Mouse (Mus musculus): ENCODE measurements around the gene Itgal. TPM values are rescaled to one million over a fixed set of nuclear protein-coding genes. Genes with fewer than 3 reads are reported as not detected.

The Itgal gene
- polyA plus RNA-seq, 1 experiment from 2014 or later, result 4.1 TPM

- Histone ChIP-seq H3K4me2 (0 out of 2 replicates have a peak overlapping the region, but pooled peaks have one; percentile 10), H3K27me3 (no peaks in the 10 kb centered on the region), H3K27ac (peak overlapping the region; percentile 34; the same call in 1 of the 2 replicates), H3K4me3 (replicated peaks) (no peak overlapping the region), H3K4me1 (replicated peaks) (peaks cover 56% of the 10 kb centered on the region), H3K36me3 (0 out of 2 replicates have a peak, but pooled peaks cover 4% of the 10 kb centered on the region), H3K9ac (peak overlapping the region; percentile 14; the same call in 1 of the 2 replicates), H3K9me3 (replicated peaks) (no peaks in the 10 kb centered on the region)
- ATAC-seq (ENCODE audit: low read depth), result no peak
- 42% methylated on average over 10 of the region's 10 CpGs for WGBS (ENCODE audit: insufficient replicate concordance)
- DNase-seq, result no peak
These were observed 33.7 kb upstream of the Itgal start for GRCm38 (mm10) chr7:127262218-127262961.

GRCm38 (mm10) chr7:127263526-127263925 is 32.5 kb upstream of the Itgal start:
- Histone ChIP-seq H3K36me3 (0 out of 2 replicates have a peak, but pooled peaks cover 5% of the 10 kb centered on the region), H3K27me3 (no peaks in the 10 kb centered on the region), H3K9me3 (replicated peaks) (no peaks in the 10 kb centered on the region), H3K4me2 (no peak overlapping the region), H3K4me1 (replicated peaks) (peaks cover 44% of the 10 kb centered on the region), H3K27ac (no peak overlapping the region), H3K4me3 (replicated peaks) (no peak overlapping the region), H3K9ac (no peak overlapping the region)
- no peak for ATAC-seq (ENCODE audit: low read depth)
- WGBS (ENCODE audit: insufficient replicate concordance), result 89% methylated on average over 3 of the region's 3 CpGs
- DNase-seq, result no peak

- DNase-seq (no peak), ATAC-seq (ENCODE audit: low read depth) (no peak)
- H3K4me1 ChIP-seq (replicated peaks), result peaks cover 45% of the 10 kb centered on the region
- no peak overlapping the region for H3K27ac ChIP-seq
- no peak overlapping the region for H3K9ac ChIP-seq
- WGBS (ENCODE audit: insufficient replicate concordance), result 59% methylated on average over 2 of the region's 2 CpGs
- no peaks in the 10 kb centered on the region for H3K27me3 ChIP-seq
- 0 out of 2 replicates have a peak overlapping the region, but pooled peaks have one; percentile 85 for H3K4me2 ChIP-seq
- peaks cover 42% of the 10 kb centered on the region for H3K36me3 ChIP-seq
- no peaks in the 10 kb centered on the region for H3K9me3 ChIP-seq (replicated peaks)
- H3K4me3 ChIP-seq (replicated peaks), result no peak overlapping the region
These were observed 25.8 kb upstream of the Itgal start for GRCm38 (mm10) chr7:127270256-127270655.

- H3K4me1 ChIP-seq (replicated peaks), result peaks cover 47% of the 10 kb centered on the region
- no peaks in the 10 kb centered on the region for H3K27me3 ChIP-seq
- H3K9me3 ChIP-seq (replicated peaks), result no peaks in the 10 kb centered on the region
- DNase-seq (no peak), ATAC-seq (ENCODE audit: low read depth) (no peak)
- H3K27ac ChIP-seq, result no peak overlapping the region
- H3K4me3 ChIP-seq (replicated peaks), result 0 out of 2 replicates have a peak overlapping the region, but pooled peaks have one; percentile 90
- peaks cover 42% of the 10 kb centered on the region for H3K36me3 ChIP-seq
- H3K9ac ChIP-seq, result no peak overlapping the region
- 68% methylated on average over 5 of the region's 5 CpGs for WGBS (ENCODE audit: insufficient replicate concordance)
- peak overlapping the region; percentile 85 for H3K4me2 ChIP-seq
These were observed 25.4 kb upstream of the Itgal start for GRCm38 (mm10) chr7:127270666-127271065.

- WGBS (ENCODE audit: insufficient replicate concordance), result 79% methylated on average over 4 of the region's 4 CpGs
- Histone ChIP-seq H3K4me2 (peak overlapping the region; percentile 85), H3K9me3 (replicated peaks) (no peaks in the 10 kb centered on the region), H3K4me3 (replicated peaks) (peak overlapping the region; percentile 90), H3K27me3 (no peaks in the 10 kb centered on the region), H3K27ac (peak overlapping the region; percentile 44), H3K4me1 (replicated peaks) (peaks cover 47% of the 10 kb centered on the region), H3K9ac (peak overlapping the region; percentile 8; the same call in 1 of the 2 replicates), H3K36me3 (peaks cover 42% of the 10 kb centered on the region)
- DNase-seq, result no peak
- no peak for ATAC-seq (ENCODE audit: low read depth)
These were observed 25.0 kb upstream of the Itgal start for GRCm38 (mm10) chr7:127271093-127271492.

GRCm38 (mm10) chr7:127272566-127272965 is 23.5 kb upstream of the Itgal start:
- H3K9ac ChIP-seq, result peak overlapping the region; percentile 96
- no peaks in the 10 kb centered on the region for H3K27me3 ChIP-seq
- H3K4me3 ChIP-seq (replicated peaks), result peak overlapping the region; percentile 90
- no peaks in the 10 kb centered on the region for H3K9me3 ChIP-seq (replicated peaks)
- peaks cover 53% of the 10 kb centered on the region for H3K4me1 ChIP-seq (replicated peaks)
- no peak for DNase-seq
- H3K27ac ChIP-seq, result peak overlapping the region; percentile 88; the same call in 1 of the 2 replicates
- H3K36me3 ChIP-seq, result peaks cover 42% of the 10 kb centered on the region
- H3K4me2 ChIP-seq, result peak overlapping the region; percentile 85
- ATAC-seq (ENCODE audit: low read depth), result no peak
- WGBS (ENCODE audit: insufficient replicate concordance), result 86% methylated on average over 15 of the region's 15 CpGs

GRCm38 (mm10) chr7:127273118-127273923 is 22.7 kb upstream of the Itgal start:
- H3K9ac ChIP-seq, result peak overlapping the region; percentile 96
- H3K36me3 ChIP-seq, result peaks cover 39% of the 10 kb centered on the region
- H3K4me2 ChIP-seq, result peak overlapping the region; percentile 85
- DNase-seq (no peak), ATAC-seq (ENCODE audit: low read depth) (peak; percentile 43)
- H3K4me3 ChIP-seq (replicated peaks), result peak overlapping the region; percentile 90
- H3K27ac ChIP-seq, result peak overlapping the region; percentile 88
- no peaks in the 10 kb centered on the region for H3K27me3 ChIP-seq
- 11% methylated on average over 50 of the region's 50 CpGs for WGBS (ENCODE audit: insufficient replicate concordance)
- H3K9me3 ChIP-seq (replicated peaks), result no peaks in the 10 kb centered on the region
- peaks cover 60% of the 10 kb centered on the region for H3K4me1 ChIP-seq (replicated peaks)

- Histone ChIP-seq H3K4me1 (replicated peaks) (peaks cover 64% of the 10 kb centered on the region), H3K36me3 (peaks cover 33% of the 10 kb centered on the region), H3K9me3 (replicated peaks) (no peaks in the 10 kb centered on the region), H3K9ac (peak within 1 kb of the TSS; percentile 96), H3K4me3 (replicated peaks) (peak within 1 kb of the TSS; percentile 90), H3K4me2 (peak within 1 kb of the TSS; percentile 85), H3K27me3 (no peaks in the 10 kb centered on the region), H3K27ac (peak within 1 kb of the TSS; percentile 88)
- peak; percentile 84 for ATAC-seq (ENCODE audit: low read depth)
- DNase-seq, result peak; percentile 91
- 2% methylated on average over 39 of the region's 39 CpGs for WGBS (ENCODE audit: insufficient replicate concordance)
These were observed 21.9 kb upstream of the Itgal start, which contains the start of gene Sephs2 for GRCm38 (mm10) chr7:127273925-127274789. Gene Sephs2 (minus strand): TSS chr7:127274055.

GRCm38 (mm10) chr7:127276519-127276961 is 19.5 kb upstream of the Itgal start:
- 65% methylated on average over 5 of the region's 5 CpGs for WGBS (ENCODE audit: insufficient replicate concordance)
- H3K4me1 ChIP-seq (replicated peaks), result peaks cover 69% of the 10 kb centered on the region
- peaks cover 13% of the 10 kb centered on the region for H3K36me3 ChIP-seq
- H3K9ac ChIP-seq, result no peak overlapping the region
- ATAC-seq (ENCODE audit: low read depth) (no peak), DNase-seq (no peak)
- peak overlapping the region; percentile 68 for H3K27ac ChIP-seq
- H3K4me3 ChIP-seq (replicated peaks), result no peak overlapping the region
- no peak overlapping the region for H3K4me2 ChIP-seq
- H3K9me3 ChIP-seq (replicated peaks), result no peaks in the 10 kb centered on the region
- no peaks in the 10 kb centered on the region for H3K27me3 ChIP-seq

- 11% methylated on average over 8 of the region's 8 CpGs for WGBS (ENCODE audit: insufficient replicate concordance)
These were observed 17.7 kb upstream of the Itgal start for GRCm38 (mm10) chr7:127278311-127278710.

More at GRCm38 (mm10) chr7:127278311-127278710, 17.7 kb upstream of the Itgal start:
- DNase-seq (peak; percentile 43), ATAC-seq (ENCODE audit: low read depth) (no peak)
- H3K4me2 ChIP-seq, result no peak overlapping the region
- no peak overlapping the region for H3K4me3 ChIP-seq (replicated peaks)
- H3K27me3 ChIP-seq, result no peaks in the 10 kb centered on the region
- no peaks in the 10 kb centered on the region for H3K9me3 ChIP-seq (replicated peaks)
- H3K36me3 ChIP-seq, result no peaks in the 10 kb centered on the region
- H3K9ac ChIP-seq, result peak overlapping the region; percentile 17; the same call in 1 of the 2 replicates
- peak overlapping the region; percentile 53; the same call in 1 of the 2 replicates for H3K27ac ChIP-seq
- H3K4me1 ChIP-seq (replicated peaks), result peaks cover 52% of the 10 kb centered on the region
